Mouse (Mus musculus): ENCODE data around the gene Csnk1g1.

DNA sequence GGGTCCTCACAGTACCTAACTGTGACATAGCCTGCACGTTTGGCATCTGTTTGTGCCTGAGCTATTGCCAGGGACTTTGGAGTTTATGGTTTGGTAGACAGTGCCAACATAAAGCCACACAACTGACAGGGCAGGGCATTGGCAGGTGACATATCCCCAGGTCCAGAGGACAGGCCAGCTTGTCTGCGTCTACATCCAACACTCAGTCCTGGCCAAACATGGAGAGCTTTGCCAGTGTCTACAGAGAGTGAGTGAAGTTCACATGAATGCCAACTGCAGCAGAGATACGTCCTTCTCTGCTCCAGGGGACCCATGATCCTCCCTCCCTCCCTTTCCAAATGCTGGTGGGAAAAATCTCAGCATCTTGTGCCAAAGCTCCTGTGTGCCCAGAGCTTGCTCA lies 175.4 kb downstream of the Csnk1g1 start:
- no peak for TF ChIP-seq CTCF (IDR thresholded peaks at IDR 0.05)
- no peak for TF ChIP-seq EP300 (IDR thresholded peaks at IDR 0.05)

All from lung, postnatal 0 days (tissue).